Mouse (Mus musculus) kidney, postnatal 10 days (tissue): Measurements from ENCODE around the gene Reln.
A peak's percentile ranks its signal among the peaks of the same experiment; 100 is the strongest.

Experiments used
- DNase-seq: peaks from one replicate; pipeline ENCODE4 v3.0.0; 2021; ENCODE audit warnings: mixed read lengths

The Reln gene

GRCm38 (mm10) chr5:21983021-21983667 lies 361.4 kb downstream of the Reln start:
- no peak for DNase-seq

GRCm38 (mm10) chr5:21981216-21981615 lies 363.3 kb downstream of the Reln start:
- DNase-seq, result no peak

GRCm38 (mm10) chr5:21980544-21980943 lies 364.0 kb downstream of the Reln start:
- DNase-seq, result no peak

- DNase-seq, result no peak
These were observed 371.1 kb downstream of the Reln start for GRCm38 (mm10) chr5:21973266-21974010.

- peak; percentile 43 for DNase-seq
These were observed 382.7 kb downstream of the Reln start for GRCm38 (mm10) chr5:21961796-21962195.

- DNase-seq, result peak; percentile 52
These were observed 384.4 kb downstream of the Reln start for GRCm38 (mm10) chr5:21960151-21960550.

GRCm38 (mm10) chr5:21957586-21957985 lies 386.9 kb downstream of the Reln start:
- DNase-seq, result no peak

- DNase-seq, result no peak
These were observed 387.4 kb downstream of the Reln start for GRCm38 (mm10) chr5:21957061-21957460.

- no peak for DNase-seq
These were observed 395.0 kb downstream of the Reln start for GRCm38 (mm10) chr5:21949507-21949897.

GRCm38 (mm10) chr5:21948736-21949506 lies 395.6 kb downstream of the Reln start:
- no peak for DNase-seq

GRCm38 (mm10) chr5:21947610-21948381 lies 396.7 kb downstream of the Reln start:
- DNase-seq, result no peak

GRCm38 (mm10) chr5:21944579-21944978 lies 399.9 kb downstream of the Reln start:
- no peak for DNase-seq

- DNase-seq, result no peak
These were observed 405.1 kb downstream of the Reln start for GRCm38 (mm10) chr5:21939405-21939804.

GRCm38 (mm10) chr5:21938138-21938537 lies 406.4 kb downstream of the Reln start:
- no peak for DNase-seq

- no peak for DNase-seq
These were observed 407.9 kb downstream of the Reln start for GRCm38 (mm10) chr5:21936627-21937026.

GRCm38 (mm10) chr5:21936096-21936495 lies 408.4 kb downstream of the Reln start:
- DNase-seq, result no peak

GRCm38 (mm10) chr5:21934811-21935396 lies 409.6 kb downstream of the Reln start:
- DNase-seq, result no peak

- no peak for DNase-seq
These were observed 410.3 kb downstream of the Reln start for GRCm38 (mm10) chr5:21934173-21934698.

GRCm38 (mm10) chr5:21933340-21934075 lies 411.0 kb downstream of the Reln start:
- DNase-seq, result peak; percentile 32

- no peak for DNase-seq
These were observed 413.4 kb downstream of the Reln start for GRCm38 (mm10) chr5:21931151-21931550.

GRCm38 (mm10) chr5:21920310-21920709 lies 424.2 kb downstream of the Reln start:
- no peak for DNase-seq
